Mouse (Mus musculus) lung, postnatal 4 days (tissue): ENCODE results near the gene Car15.

ENCODE experiments used
- DNase-seq, 2 experiments: peaks; one replicate each; pipeline ENCODE4 v3.0.0; 2021

Car15 gene

GRCm38 (mm10) chr16:17799584-17799983 is 38.6 kb downstream of the Car15 start:
- DNase-seq: no peak

DNA sequence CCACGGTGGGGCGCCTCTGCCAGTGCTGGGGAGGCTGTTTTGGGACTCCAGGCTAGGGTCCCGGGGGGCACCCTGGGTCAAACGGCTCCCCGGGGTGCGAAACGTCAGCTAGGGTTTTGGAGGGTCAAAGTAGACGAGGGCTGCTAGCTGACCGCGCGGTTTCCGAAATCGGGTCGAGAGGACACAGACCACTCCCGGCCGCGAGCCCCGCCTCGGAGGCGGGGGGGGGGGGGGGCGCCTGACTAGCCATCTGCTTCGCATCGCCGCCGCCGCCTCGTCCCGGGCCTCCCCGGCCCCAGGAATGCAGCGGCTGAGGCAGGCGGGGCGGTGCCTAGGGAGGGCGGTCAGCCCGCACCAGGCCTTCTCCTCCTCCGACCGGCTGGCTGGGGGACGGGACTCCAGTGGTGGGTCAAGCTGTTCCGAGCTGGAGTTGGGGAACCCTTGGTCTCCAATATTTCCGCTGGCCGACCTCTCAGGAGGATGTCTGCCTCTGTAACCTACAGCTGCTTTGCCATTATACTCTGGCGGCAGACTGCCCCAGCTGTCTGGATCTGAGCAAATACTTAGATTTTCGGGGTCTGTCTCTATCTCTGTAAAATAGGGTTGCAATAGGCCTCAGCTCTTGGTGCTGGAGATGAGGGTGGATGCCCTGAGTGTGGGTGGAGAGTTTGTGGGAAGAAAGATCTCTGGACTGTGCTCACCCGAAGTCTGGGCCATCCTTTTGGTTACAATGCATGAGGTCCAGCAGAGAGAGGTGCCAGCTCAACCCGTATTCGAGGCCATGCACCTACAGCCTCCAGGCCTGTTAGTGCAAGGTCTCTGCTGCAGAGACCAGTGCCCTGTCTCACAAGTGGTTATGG is 39.6 kb downstream of the Car15 start:
- peak; percentile 78 to 94 for DNase-seq

DNA sequence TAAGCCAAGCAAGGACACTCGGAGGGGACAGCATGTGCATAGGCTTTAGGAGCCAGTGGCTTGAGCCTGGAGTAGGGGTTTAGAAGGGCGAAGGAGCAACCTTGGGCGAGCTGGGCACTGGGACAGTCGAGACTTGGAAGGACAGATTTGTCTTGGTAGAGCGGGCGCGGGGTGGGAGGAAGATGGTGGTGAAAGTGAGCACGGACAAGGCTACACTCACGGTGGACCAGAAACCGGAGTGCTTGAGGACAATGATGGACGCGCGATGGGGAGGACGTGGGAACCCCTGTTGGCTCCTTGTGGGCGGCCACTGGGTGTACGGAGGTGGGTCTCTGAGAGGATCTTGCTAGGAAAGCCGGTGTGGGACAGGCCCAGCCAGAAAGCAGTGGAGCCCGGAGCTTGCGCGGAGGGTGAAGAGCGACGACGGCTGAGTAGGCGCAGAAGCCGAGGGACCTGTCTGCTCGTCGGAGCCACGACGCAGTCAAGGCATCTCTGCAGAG is 40.3 kb downstream of the Car15 start:
- peak in 1 of 2 experiments; percentile 46 for DNase-seq

DNA sequence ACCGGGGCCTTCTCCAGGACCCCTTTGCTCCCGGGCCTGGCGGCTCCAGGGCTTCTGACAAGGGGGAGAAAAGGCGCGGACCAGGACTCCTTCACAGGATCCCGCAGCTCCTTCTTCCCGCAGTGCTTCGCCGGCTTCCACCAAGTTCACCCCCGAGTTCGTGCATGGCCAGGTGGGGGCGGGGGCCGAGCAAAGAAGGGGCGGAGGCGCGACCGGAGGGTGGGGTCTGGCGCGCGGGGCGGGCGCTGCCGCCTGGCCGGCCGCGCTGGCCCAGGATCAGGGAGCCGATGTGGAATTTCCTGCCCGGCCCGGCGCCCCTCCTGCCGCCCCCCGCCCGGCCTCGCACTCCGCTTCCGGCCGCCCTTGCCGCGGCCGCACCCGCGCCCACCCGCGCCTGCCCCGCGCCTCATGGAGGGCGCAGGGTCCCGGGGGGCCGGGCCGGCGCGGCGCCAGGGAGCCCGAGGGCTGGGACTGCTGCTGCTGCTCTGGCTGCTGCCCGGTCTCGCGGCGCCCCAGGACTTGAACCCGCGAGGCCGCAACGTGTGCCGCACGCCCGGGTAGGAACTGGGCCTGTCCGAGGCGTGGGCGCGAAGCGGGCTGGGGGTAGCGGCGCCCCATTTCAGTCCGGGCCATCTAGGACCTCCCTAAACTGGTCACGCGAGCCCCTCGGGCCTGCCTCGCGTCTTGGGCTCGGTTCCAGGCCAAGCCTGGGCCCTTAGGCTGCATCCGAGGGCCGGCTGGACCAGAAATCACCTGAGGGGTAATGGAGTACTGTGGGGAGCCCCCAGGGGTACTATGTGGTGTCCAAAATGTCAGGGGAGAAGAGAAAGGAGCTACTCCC is 41.0 kb downstream of the Car15 start, which contains the start of gene Scarf2:
Gene Scarf2 (plus strand): TSS at position 312 of the 841 bp plus-strand sequence.
- DNase-seq: peak; percentile 82 to 92

DNA sequence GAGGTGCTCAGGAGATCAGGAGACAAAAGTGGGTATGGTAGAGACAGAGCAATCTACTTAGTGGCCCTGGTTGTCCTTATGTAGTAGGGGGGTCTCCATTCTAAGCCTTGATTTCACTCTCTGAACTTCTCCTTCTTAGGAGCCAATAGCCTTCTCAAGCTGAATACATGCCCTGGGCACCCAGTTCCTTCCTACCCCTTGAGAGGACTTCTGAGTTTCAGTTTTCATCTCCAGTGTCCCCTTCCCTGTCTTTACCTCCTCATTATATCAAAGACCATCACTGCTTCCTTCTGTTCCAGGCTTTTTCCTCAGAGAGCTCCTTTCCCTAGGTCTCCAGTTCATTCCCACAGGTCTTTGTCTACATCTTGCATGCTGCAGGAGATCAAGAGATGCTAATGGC is 41.6 kb downstream of the Car15 start:
- no peak for DNase-seq

DNA sequence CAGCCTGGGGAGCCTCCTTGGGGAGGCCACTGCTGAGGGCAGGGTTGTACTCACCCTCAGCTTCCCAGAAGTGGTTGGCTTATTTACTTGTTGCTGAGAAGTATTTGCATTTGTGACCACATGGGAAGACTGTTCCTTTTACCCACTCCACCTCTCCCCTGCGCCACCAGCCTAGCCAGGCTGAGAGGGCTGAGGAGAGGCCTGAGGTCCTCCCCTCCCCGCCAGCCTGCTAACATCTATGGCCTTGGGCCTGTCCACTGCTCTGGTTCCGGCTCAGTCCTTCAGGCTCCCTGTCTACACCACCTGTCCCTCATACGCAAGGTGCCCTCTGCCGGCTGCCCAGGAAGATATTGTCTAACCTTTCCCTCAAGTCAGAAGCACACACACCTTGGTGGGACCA is 42.5 kb downstream of the Car15 start:
- peak; percentile 58 to 83 for DNase-seq

- no peak for DNase-seq
These were observed 44.1 kb downstream of the Car15 start for GRCm38 (mm10) chr16:17794047-17794446.

GRCm38 (mm10) chr16:17792728-17793127 is 45.4 kb downstream of the Car15 start:
- DNase-seq: no peak

DNA sequence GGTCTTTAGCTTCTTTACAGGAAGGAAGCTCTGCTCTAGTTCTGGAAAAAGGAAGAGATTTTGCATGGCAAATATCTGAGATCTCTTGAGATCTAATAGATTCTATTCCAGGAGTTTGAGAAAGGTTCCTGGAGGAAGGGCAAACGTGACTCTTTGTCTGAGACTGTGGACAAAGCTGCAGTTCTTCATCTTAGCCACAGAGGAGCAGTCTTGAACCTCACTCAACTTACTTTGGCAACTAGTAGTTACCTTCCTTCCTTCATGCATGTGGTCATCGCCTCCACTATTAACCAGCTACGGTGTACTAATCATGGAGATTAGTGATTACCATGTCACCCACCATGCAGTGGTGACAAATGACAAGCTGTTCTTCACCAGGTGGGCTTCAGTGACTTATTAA is 52.8 kb downstream of the Car15 start:
- no peak for DNase-seq
